Mouse (Mus musculus): Measurements from ENCODE around the gene Elk3. TPM values are rescaled to one million over a fixed set of nuclear protein-coding genes. Genes with fewer than 3 reads are reported as not detected.

Elk3 gene
- polyA plus RNA-seq, 1 experiment from 2014 or later = 23.6 TPM

DNA sequence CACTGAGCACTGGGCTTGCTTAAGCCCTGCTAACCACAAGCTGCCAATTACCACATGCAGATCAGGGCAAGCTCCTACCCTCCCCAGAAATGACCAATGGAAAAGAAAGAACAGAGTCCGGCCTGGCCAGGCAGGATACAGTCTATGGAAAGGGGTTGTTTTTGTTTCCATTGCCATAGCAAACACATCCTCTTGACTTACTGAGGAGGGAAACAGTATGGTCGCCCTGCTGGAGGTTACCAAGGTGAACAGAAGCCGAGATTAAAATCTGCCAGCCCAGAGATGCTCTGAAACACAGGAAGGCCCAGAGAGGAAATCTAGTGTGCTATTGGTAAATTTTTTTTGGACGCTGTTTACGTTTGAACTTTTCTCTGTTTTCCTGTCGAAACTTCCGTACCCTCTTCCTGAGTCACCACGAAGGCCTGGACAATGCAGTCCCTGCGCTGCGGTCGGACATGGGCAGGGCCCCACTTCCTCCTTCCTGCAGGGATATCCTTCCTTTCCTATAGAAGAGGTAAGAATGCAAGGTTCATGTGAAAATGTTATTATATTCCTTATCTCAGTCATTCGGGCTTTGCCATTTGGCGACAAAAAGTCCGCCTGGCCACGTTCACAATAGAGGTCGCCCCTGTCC, 25.0 kb upstream of the Elk3 start:
- Histone ChIP-seq H3K4me3 (replicated peaks; ENCODE audit: low read length) (no peak overlapping the region), H3K27ac (ENCODE audit: low read length) (peak overlapping the region; percentile 49; the same call in 1 of the 2 replicates), H3K27me3 (ENCODE audit: control insufficient read depth, insufficient read depth, low read length) (no peaks in the 10 kb centered on the region), H3K36me3 (ENCODE audit: control insufficient read depth, insufficient read depth, low read length) (no peaks in the 10 kb centered on the region), H3K9me3 (replicated peaks; ENCODE audit: control insufficient read depth, low read length) (peaks cover 8% of the 10 kb centered on the region; the same call in 1 of the 2 replicates), H3K4me1 (ENCODE audit: control insufficient read depth, insufficient read depth, low read length) (no peaks in the 10 kb centered on the region), H3K4me2 (ENCODE audit: low read depth, low read length) (no peak overlapping the region), H3K9ac (ENCODE audit: low read length) (no peak overlapping the region)
- ATAC-seq (ENCODE audit: insufficient read depth, low FRiP score) = peak; percentile 80; the same call in 1 of the 2 replicates
- WGBS = 55% methylated on average over 16 of the region's 16 CpGs

DNA sequence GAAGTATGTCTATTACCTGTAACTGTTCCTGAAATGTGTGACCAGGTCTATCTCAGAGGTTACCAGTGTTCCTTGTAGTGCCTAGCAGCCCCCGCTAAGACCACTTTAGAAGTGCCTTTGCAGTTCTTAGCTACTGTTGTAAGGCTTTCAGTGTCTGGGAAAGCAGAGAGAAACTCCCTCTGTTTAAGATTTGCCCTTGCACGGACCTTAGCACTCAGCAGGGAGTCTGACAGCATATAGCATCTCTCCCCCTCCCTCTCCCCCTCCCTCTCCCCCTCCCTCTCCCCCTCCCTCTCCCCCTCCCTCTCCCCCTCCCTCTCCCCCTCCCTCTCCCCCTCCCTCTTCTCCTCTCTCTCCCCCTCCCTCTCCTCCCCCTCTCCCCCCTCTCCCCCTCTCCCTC, 24.1 kb upstream of the Elk3 start:
- 52% methylated on average over 2 of the region's 2 CpGs for WGBS
- no peaks in the 10 kb centered on the region for H3K36me3 ChIP-seq (ENCODE audit: control insufficient read depth, insufficient read depth, low read length)
- no peaks in the 10 kb centered on the region for H3K4me1 ChIP-seq (ENCODE audit: control insufficient read depth, insufficient read depth, low read length)
- no peaks in the 10 kb centered on the region for H3K9me3 ChIP-seq (replicated peaks; ENCODE audit: control insufficient read depth, low read length)
- no peaks in the 10 kb centered on the region for H3K27me3 ChIP-seq (ENCODE audit: control insufficient read depth, insufficient read depth, low read length)
- no peak overlapping the region for H3K9ac ChIP-seq (ENCODE audit: low read length)
- H3K4me2 ChIP-seq (ENCODE audit: low read depth, low read length) = no peak overlapping the region
- H3K4me3 ChIP-seq (replicated peaks; ENCODE audit: low read length) = no peak overlapping the region
- no peak overlapping the region for H3K27ac ChIP-seq (ENCODE audit: low read length)
- no peak for ATAC-seq (ENCODE audit: insufficient read depth, low FRiP score)

DNA sequence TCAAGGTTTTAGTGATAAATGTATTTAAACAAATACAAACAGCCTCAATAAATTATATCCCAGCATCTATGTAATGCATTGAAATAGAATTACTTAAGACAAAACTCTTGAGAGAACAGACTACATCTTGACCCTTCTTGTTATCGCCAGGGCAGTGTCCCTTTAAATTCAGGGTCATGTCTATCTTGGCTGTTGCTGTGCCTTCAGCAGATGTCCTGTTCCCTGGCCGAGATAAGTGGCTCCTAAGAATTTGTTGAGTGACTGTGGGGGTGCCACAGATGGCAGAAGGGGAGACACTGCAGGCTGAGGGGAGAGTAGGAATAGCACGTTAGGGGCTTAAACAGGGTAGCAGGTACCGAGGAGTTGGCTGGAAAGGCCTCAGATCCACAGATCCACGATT, 22.3 kb upstream of the Elk3 start:
- no peak for ATAC-seq (ENCODE audit: insufficient read depth, low FRiP score)
- WGBS = 69% methylated on average over 5 of the region's 5 CpGs
- H3K4me2 ChIP-seq (ENCODE audit: low read depth, low read length) = no peak overlapping the region

DNA sequence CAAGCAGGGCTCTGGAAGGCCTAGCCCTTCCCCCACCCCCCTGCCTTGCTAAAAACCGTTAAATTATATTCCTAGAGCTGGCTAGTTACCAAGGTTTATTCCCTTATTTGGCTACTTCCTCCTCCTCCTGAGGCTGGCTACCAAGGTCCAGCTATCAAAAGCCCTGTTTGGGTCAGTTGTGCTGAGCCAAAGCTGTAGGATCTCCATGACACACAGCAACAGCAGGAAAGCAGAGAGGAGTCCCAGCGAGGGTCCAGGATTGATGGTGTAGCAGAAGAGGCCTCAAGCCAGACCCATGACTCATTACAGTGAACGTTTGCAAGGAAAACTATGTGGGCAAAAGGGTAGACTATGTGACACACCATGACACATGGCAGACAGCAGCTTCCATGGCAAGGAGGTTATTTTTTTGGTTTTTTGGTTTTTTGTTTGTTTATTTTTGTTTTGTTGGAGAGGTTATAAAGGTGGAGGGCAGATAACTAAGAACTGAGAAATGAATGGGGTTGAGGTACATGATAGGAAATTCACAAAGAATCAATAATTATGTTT, 21.4 kb upstream of the Elk3 start:
- Histone ChIP-seq H3K27me3 (ENCODE audit: control insufficient read depth, insufficient read depth, low read length) (no peaks in the 10 kb centered on the region), H3K4me1 (ENCODE audit: control insufficient read depth, insufficient read depth, low read length) (no peaks in the 10 kb centered on the region), H3K27ac (ENCODE audit: low read length) (no peak overlapping the region), H3K4me2 (ENCODE audit: low read depth, low read length) (no peak overlapping the region), H3K9ac (ENCODE audit: low read length) (no peak overlapping the region), H3K4me3 (replicated peaks; ENCODE audit: low read length) (no peak overlapping the region), H3K36me3 (ENCODE audit: control insufficient read depth, insufficient read depth, low read length) (no peaks in the 10 kb centered on the region), H3K9me3 (replicated peaks; ENCODE audit: control insufficient read depth, low read length) (no peaks in the 10 kb centered on the region)
- 31% methylated on average over 3 of the region's 3 CpGs for WGBS
- ATAC-seq (ENCODE audit: insufficient read depth, low FRiP score) = no peak

More for the DNA sequence above, 22.3 kb upstream of the Elk3 start:
- Histone ChIP-seq H3K27me3 (ENCODE audit: control insufficient read depth, insufficient read depth, low read length) (no peaks in the 10 kb centered on the region), H3K27ac (ENCODE audit: low read length) (no peak overlapping the region), H3K4me1 (ENCODE audit: control insufficient read depth, insufficient read depth, low read length) (no peaks in the 10 kb centered on the region), H3K9me3 (replicated peaks; ENCODE audit: control insufficient read depth, low read length) (no peaks in the 10 kb centered on the region), H3K36me3 (ENCODE audit: control insufficient read depth, insufficient read depth, low read length) (no peaks in the 10 kb centered on the region), H3K9ac (ENCODE audit: low read length) (no peak overlapping the region), H3K4me3 (replicated peaks; ENCODE audit: low read length) (no peak overlapping the region)

DNA sequence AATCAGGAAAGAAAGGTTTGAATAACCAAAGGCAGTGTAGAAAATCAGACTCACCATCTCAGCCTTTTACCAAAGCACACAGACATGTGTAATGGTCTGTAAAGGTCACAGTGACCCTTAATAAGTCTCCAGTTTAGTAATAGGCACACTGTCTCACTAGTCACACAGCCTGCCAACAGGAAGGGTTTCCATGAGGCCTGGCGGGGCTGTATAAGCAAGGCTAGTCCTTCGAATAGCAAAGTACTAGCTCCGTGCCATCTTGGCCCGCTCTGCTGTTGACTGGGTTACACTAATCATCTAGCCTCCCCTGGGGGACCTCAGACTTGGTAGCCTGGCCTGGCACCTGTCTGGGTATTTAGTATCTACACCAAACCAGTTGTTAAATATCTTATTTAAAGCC, 20.6 kb upstream of the Elk3 start:
- H3K27me3 ChIP-seq (ENCODE audit: control insufficient read depth, insufficient read depth, low read length) = no peaks in the 10 kb centered on the region
- no peaks in the 10 kb centered on the region for H3K4me1 ChIP-seq (ENCODE audit: control insufficient read depth, insufficient read depth, low read length)
- no peak overlapping the region for H3K27ac ChIP-seq (ENCODE audit: low read length)
- no peak overlapping the region for H3K9ac ChIP-seq (ENCODE audit: low read length)
- no peaks in the 10 kb centered on the region for H3K36me3 ChIP-seq (ENCODE audit: control insufficient read depth, insufficient read depth, low read length)
- H3K4me2 ChIP-seq (ENCODE audit: low read depth, low read length) = no peak overlapping the region
- H3K9me3 ChIP-seq (replicated peaks; ENCODE audit: control insufficient read depth, low read length) = no peaks in the 10 kb centered on the region
- H3K4me3 ChIP-seq (replicated peaks; ENCODE audit: low read length) = no peak overlapping the region
- WGBS = 94% methylated on average over 4 of the region's 4 CpGs
- ATAC-seq (ENCODE audit: insufficient read depth, low FRiP score) = no peak

DNA sequence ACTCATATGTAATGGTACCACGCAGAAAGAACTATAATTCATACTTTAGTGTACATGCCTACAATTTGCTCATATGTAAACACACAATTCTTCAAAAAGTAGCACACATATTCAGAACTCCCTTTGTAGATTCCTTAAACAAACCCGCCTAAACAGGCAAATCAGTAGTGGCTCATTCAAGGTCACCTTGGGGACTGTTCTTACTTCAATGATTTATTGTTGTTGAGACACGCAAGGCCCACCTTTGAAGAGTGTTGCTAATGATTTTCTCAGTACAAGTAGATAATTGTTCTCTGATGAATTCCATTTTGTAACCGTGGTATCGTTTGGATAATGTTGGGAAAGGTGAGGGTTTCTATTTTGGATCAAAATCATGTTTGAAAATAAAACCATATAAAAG, 17.4 kb upstream of the Elk3 start:
- no peaks in the 10 kb centered on the region for H3K9me3 ChIP-seq (replicated peaks; ENCODE audit: control insufficient read depth, low read length)
- no peak overlapping the region for H3K4me3 ChIP-seq (replicated peaks; ENCODE audit: low read length)
- WGBS = 65% methylated on average over 5 of the region's 5 CpGs
- no peak overlapping the region for H3K9ac ChIP-seq (ENCODE audit: low read length)
- peaks cover 3% of the 10 kb centered on the region; the same call in 1 of the 2 replicates for H3K4me1 ChIP-seq (ENCODE audit: control insufficient read depth, insufficient read depth, low read length)
- H3K27me3 ChIP-seq (ENCODE audit: control insufficient read depth, insufficient read depth, low read length) = no peaks in the 10 kb centered on the region
- H3K27ac ChIP-seq (ENCODE audit: low read length) = no peak overlapping the region
- no peaks in the 10 kb centered on the region for H3K36me3 ChIP-seq (ENCODE audit: control insufficient read depth, insufficient read depth, low read length)
- no peak overlapping the region for H3K4me2 ChIP-seq (ENCODE audit: low read depth, low read length)
- no peak for ATAC-seq (ENCODE audit: insufficient read depth, low FRiP score)

DNA sequence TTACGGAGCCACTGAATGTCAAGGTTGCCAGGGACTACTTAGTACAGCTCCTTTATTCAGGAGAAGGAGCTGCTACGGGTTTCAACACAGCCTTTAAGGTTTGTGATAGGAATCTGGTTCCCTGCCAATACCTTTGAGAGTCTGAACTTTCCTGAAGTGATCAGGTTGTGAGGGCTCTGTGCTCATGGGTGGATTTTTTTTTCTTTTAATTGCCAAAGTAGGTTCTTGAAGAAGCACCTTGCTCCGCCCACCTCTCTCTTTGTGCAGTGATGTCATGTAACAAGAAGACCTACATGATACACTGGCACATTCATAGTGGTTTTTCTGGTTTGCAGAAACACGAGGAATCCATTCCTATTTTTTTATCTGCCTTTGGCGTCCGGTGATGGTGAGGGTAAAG, 16.3 kb upstream of the Elk3 start:
- H3K36me3 ChIP-seq (ENCODE audit: control insufficient read depth, insufficient read depth, low read length) = no peaks in the 10 kb centered on the region
- 76% methylated on average over 6 of the region's 6 CpGs for WGBS
- no peak overlapping the region for H3K4me3 ChIP-seq (replicated peaks; ENCODE audit: low read length)
- no peak for ATAC-seq (ENCODE audit: insufficient read depth, low FRiP score)
- H3K27me3 ChIP-seq (ENCODE audit: control insufficient read depth, insufficient read depth, low read length) = no peaks in the 10 kb centered on the region
- H3K9ac ChIP-seq (ENCODE audit: low read length) = no peak overlapping the region
- H3K4me1 ChIP-seq (ENCODE audit: control insufficient read depth, insufficient read depth, low read length) = peaks cover 3% of the 10 kb centered on the region; the same call in 1 of the 2 replicates
- H3K9me3 ChIP-seq (replicated peaks; ENCODE audit: control insufficient read depth, low read length) = no peaks in the 10 kb centered on the region
- no peak overlapping the region for H3K27ac ChIP-seq (ENCODE audit: low read length)
- H3K4me2 ChIP-seq (ENCODE audit: low read depth, low read length) = no peak overlapping the region

DNA sequence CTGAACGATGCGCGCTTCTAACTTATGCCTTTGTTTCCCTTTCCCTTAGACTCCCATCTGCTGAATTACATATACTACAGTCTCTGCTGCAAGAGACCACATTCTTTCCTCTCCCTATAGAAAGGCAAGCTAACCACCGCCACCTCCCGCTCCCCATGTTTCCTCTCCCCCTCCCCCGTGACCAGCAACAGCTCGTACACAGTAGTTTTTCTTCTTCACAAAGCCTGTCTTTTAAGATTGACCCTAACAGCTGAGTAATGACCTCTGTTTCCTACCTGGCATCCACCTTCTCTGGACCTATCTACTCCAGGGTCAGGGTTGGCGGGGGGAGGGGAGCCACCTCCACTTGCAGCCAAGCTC, 15.8 kb upstream of the Elk3 start:
- Histone ChIP-seq H3K4me2 (ENCODE audit: low read depth, low read length) (no peak overlapping the region), H3K27ac (ENCODE audit: low read length) (peak overlapping the region; percentile 7; the same call in 1 of the 2 replicates), H3K4me1 (ENCODE audit: control insufficient read depth, insufficient read depth, low read length) (peaks cover 3% of the 10 kb centered on the region; the same call in 1 of the 2 replicates), H3K9ac (ENCODE audit: low read length) (no peak overlapping the region), H3K27me3 (ENCODE audit: control insufficient read depth, insufficient read depth, low read length) (no peaks in the 10 kb centered on the region), H3K4me3 (replicated peaks; ENCODE audit: low read length) (no peak overlapping the region), H3K9me3 (replicated peaks; ENCODE audit: control insufficient read depth, low read length) (no peaks in the 10 kb centered on the region), H3K36me3 (ENCODE audit: control insufficient read depth, insufficient read depth, low read length) (no peaks in the 10 kb centered on the region)
- no peak for ATAC-seq (ENCODE audit: insufficient read depth, low FRiP score)
- WGBS = 78% methylated on average over 8 of the region's 8 CpGs

DNA sequence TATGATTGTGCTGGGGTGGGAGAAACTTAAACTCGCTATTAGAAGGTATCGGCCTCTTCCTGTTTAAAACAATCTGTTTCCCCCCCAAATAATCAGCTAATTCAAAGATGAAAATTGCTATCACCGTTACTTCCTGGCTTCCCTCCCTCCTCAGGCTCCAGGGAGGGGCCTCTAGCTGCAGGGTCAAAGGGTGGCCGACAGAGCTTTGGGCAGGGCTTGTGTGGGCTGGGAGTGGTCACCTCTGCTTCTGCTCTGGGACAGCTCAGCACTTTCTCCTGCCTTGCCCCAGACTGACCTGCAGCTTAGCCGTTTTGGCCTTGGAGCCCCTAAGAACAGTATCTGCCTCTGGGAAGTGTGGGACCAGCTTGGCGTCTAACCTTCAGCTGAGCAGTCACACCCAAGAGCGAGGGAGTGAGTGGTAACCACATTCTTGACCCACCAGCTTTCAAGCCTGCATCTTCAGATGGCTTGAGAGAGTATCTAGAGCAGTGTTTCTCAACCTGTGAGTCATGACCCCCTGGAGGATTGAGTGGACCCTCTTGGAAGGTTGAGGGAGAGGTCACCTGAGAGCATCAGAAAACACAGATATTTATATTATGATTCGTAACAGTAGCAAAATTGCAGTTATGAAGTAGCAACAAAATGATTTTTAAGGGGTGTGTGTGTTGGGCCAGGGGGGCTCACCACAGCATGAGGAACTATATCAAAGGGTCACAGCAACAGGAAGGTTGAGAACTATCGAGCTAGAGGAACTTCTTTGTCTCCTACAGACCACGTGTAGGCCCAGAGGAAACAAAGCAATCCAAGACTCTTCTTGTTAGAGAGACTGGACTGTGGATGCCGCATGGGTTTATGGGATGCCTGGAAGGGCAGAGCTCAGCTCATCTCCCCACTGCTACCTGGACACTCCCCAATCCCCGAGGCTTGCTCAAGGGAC, 15.1 kb upstream of the Elk3 start:
- Histone ChIP-seq H3K4me1 (ENCODE audit: control insufficient read depth, insufficient read depth, low read length) (peaks cover 3% of the 10 kb centered on the region; the same call in 1 of the 2 replicates), H3K9me3 (replicated peaks; ENCODE audit: control insufficient read depth, low read length) (no peaks in the 10 kb centered on the region), H3K4me3 (replicated peaks; ENCODE audit: low read length) (no peak overlapping the region), H3K27ac (ENCODE audit: low read length) (peak overlapping the region; percentile 53), H3K9ac (ENCODE audit: low read length) (no peak overlapping the region), H3K4me2 (ENCODE audit: low read depth, low read length) (0 out of 2 replicates have a peak overlapping the region, but pooled peaks have one; percentile 9), H3K27me3 (ENCODE audit: control insufficient read depth, insufficient read depth, low read length) (no peaks in the 10 kb centered on the region), H3K36me3 (ENCODE audit: control insufficient read depth, insufficient read depth, low read length) (no peaks in the 10 kb centered on the region)
- ATAC-seq (ENCODE audit: insufficient read depth, low FRiP score) = peak; percentile 76; the same call in 1 of the 2 replicates
- WGBS = 49% methylated on average over 12 of the region's 12 CpGs

Measured in stomach, embryonic 16.5 days (tissue).